Mouse (Mus musculus) hindbrain, embryonic 13.5 days (tissue): ENCODE measurements around the gene Fuom. TPM values are rescaled to one million over a fixed set of nuclear protein-coding genes. Genes with fewer than 3 reads are reported as not detected.
"Not testable (repeated sequence)": the region's sequence is repeated elsewhere in the genome, so short reads cannot be mapped to it uniquely, and the experiment has no call there.

Source experiments
- ATAC-seq: fragments of 200-750 bp; cut with Nextera tagmentation; 2 replicates; pipeline ENCODE4 v1.8.0; 2017; ENCODE audit warnings: moderate TSS enrichment; ENCODE audit not compliant: low FRiP score
- H3K27ac ChIP-seq: fragments of 300-500 bp; sonication (generic); 2 replicates; pipeline ENCODE4 v1.5.1; 2015; ENCODE audit warnings: inconsistent platforms, mild to moderate bottlenecking, moderate library complexity
- H3K27me3 ChIP-seq: fragments of 300-500 bp; sonication (generic); 2 replicates; pipeline ENCODE4 v1.6.1; 2015; ENCODE audit warnings: mild to moderate bottlenecking, inconsistent platforms
- H3K36me3 ChIP-seq: fragments of 300-500 bp; sonication (generic); 2 replicates; pipeline ENCODE4 v1.6.1; 2015; ENCODE audit warnings: mild to moderate bottlenecking, inconsistent platforms
- H3K4me1 ChIP-seq: fragments of 300-500 bp; sonication (generic); replicated peaks from 2 replicates; pipeline ENCODE4 v1.6.1; 2015; ENCODE audit warnings: inconsistent platforms
- H3K4me2 ChIP-seq: fragments of 300-500 bp; sonication (generic); 2 replicates; pipeline ENCODE4 v1.6.1; 2015; ENCODE audit warnings: inconsistent platforms, mild to moderate bottlenecking, moderate library complexity
- H3K4me3 ChIP-seq: fragments of 300-500 bp; sonication (generic); 2 replicates; pipeline ENCODE4 v1.5.1; 2015; ENCODE audit warnings: mild to moderate bottlenecking, inconsistent platforms
- H3K9ac ChIP-seq: fragments of 300-500 bp; sonication (generic); 2 replicates; pipeline ENCODE4 v1.6.1; 2015; ENCODE audit warnings: mild to moderate bottlenecking, inconsistent platforms
- H3K9me3 ChIP-seq: fragments of 300-500 bp; sonication (generic); 2 replicates; pipeline ENCODE4 v1.6.1; 2016; ENCODE audit warnings: inconsistent platforms
- WGBS: fragments of 180-500 bp; shearing (Covaris S2); methylation state at CpG from one replicate; pipeline ENCODE4 v1.1.7; 2015; 5-methylcytosine and 5-hydroxymethylcytosine counted together
- polyA plus RNA-seq: library from polyadenylated mRNA; unstranded; fragments of >200 nt; fragmentation: Nextera tagmentation; extraction: Ambion mirVana; gene quantifications from 2 replicates; pipeline ENCODE4 v1.2.1, GENCODE M21; 2015

The Fuom gene
- 27.9 and 30.4 TPM in 2 replicates for polyA plus RNA-seq

DNA sequence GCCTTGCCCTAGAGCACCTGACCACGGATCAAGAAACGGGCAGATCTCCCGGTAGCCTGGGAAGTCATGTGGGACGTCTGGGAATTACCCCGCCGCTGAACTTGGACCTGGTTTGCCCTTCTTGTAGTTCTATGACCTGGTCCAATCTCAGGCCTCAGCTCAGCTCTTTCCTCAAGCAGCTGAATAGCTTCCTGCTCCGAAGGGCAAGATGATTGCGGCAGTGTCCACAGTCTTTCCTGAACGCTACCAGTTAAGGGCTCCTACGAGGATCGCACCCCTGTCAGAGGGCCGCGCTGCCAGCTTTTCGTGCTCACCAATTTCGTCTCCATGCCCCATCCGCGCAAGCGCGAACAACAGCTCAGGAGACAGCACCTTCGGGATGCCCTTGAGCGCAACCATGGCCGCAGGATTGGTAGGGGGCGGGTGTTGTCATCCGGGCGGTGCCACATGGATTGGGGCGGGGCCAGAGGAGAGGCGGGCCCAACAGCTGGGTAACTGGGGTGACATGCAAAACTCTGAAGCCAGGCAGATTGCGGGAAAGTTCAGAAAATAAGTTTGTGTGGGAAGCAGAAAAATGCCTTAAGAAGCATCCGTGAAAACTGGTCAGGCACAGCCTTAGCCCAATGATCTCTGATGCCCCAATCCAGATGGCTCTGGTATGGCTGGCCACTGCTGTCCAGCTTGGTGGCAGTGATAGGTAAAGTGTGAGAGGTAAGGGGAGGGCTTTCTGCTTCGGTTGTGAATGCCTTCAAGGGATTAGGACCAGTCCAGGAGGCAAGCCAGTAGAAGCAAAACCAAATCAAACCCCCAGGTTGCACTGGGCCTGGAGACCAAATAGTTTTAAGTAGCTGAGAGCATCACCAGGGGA, at the start of gene Fuom:
Fuom (minus strand) TSS at position 449 of the 868 bp plus-strand sequence.
- Histone ChIP-seq H3K36me3 (peaks cover 24% of the 10 kb centered on the region), H3K27ac (peak within 1 kb of the TSS; percentile 27; the same call in 1 of the 2 replicates), H3K4me2 (peak within 1 kb of the TSS; percentile 67), H3K9ac (peak within 1 kb of the TSS; percentile 73), H3K9me3 (no peaks in the 10 kb centered on the region), H3K4me3 (peak within 1 kb of the TSS; percentile 41), H3K27me3 (no peaks in the 10 kb centered on the region; the same call in 1 of the 2 replicates), H3K4me1 (peaks cover 20% of the 10 kb centered on the region)
- peak; percentile 91 for ATAC-seq
- WGBS = 2% methylated on average over 30 of the region's 30 CpGs

DNA sequence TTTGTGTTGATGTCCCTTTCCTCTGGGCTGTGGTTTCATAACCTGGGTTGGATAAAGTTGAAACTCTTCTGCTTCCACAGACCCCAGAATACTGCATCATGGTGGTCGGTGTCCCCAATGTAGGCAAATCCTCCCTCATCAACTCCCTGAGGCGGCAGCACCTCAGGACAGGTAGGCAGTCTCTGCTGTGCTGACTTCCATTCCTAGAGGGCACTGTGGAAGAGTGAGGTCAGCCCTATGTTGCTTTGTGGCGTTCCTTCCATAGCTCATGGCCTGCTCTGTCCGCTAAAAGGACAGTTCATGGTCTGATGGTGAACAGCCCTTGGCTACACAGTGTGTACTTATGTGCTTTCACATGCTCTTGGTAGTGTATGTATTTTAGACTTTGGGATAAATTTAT, 42.3 kb upstream of the Fuom start:
- peaks cover 17% of the 10 kb centered on the region for H3K36me3 ChIP-seq
- ATAC-seq = no peak
- no peak overlapping the region for H3K27ac ChIP-seq
- H3K9ac ChIP-seq = no peak overlapping the region
- H3K4me1 ChIP-seq = no peaks in the 10 kb centered on the region
- H3K27me3 ChIP-seq = no peaks in the 10 kb centered on the region
- H3K9me3 ChIP-seq = no peaks in the 10 kb centered on the region
- WGBS = 88% methylated on average over 4 of the region's 4 CpGs
- no peak overlapping the region for H3K4me3 ChIP-seq
- H3K4me2 ChIP-seq = no peak overlapping the region

DNA sequence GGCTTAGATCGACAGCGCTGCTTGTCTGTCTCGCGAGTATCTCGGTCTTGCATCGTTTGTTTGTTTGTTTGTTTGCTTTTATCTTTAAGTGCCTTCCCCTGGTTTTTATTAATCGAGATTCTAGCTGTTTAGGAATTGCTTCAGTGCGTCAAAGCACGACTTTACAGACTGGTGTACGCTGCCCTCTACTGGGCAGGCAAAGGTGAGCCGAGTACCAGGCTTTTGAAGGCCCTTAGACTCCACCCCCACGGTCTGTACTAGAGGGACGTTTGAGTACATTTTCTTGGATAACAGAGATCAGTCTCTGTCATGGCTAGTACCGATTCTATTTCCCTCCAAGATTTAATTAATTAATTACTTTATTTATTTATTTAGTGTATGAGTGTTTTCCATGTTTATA, 39.1 kb upstream of the Fuom start:
- H3K27me3 ChIP-seq = no peaks in the 10 kb centered on the region
- WGBS = 7% methylated on average over 14 of the region's 14 CpGs
- H3K9ac ChIP-seq = no peak overlapping the region
- no peaks in the 10 kb centered on the region for H3K9me3 ChIP-seq
- no peak overlapping the region for H3K27ac ChIP-seq
- H3K36me3 ChIP-seq = peaks cover 10% of the 10 kb centered on the region
- H3K4me3 ChIP-seq = no peak overlapping the region
- peaks cover 10% of the 10 kb centered on the region for H3K4me1 ChIP-seq
- ATAC-seq = no peak
- H3K4me2 ChIP-seq = no peak overlapping the region

GRCm38 (mm10) chr7:140138021-140138310, 35.7 kb upstream of the Fuom start:
- peaks cover 10% of the 10 kb centered on the region for H3K4me1 ChIP-seq
- no peaks in the 10 kb centered on the region for H3K9me3 ChIP-seq
- H3K4me3 ChIP-seq = peak overlapping the region; percentile 78
- peak overlapping the region; percentile 88 for H3K27ac ChIP-seq
- no peak for ATAC-seq
- H3K36me3 ChIP-seq = no peaks in the 10 kb centered on the region; the same call in 1 of the 2 replicates
- WGBS = 1% methylated on average over 8 of the region's 8 CpGs
- no peaks in the 10 kb centered on the region for H3K27me3 ChIP-seq
- H3K9ac ChIP-seq = peak overlapping the region; percentile 87
- H3K4me2 ChIP-seq = peak overlapping the region; percentile 79

GRCm38 (mm10) chr7:140137135-140138020, 35.1 kb upstream of the Fuom start, which contains the start of gene Mtg1:
Gene Mtg1, plus strand, starts transcription at chr7:140137564.
- Histone ChIP-seq H3K4me3 (peak within 1 kb of the TSS; percentile 78), H3K27ac (peak within 1 kb of the TSS; percentile 88), H3K36me3 (no peaks in the 10 kb centered on the region; the same call in 1 of the 2 replicates), H3K9ac (peak within 1 kb of the TSS; percentile 87), H3K27me3 (no peaks in the 10 kb centered on the region), H3K4me2 (peak within 1 kb of the TSS; percentile 79), H3K4me1 (peaks cover 10% of the 10 kb centered on the region), H3K9me3 (no peaks in the 10 kb centered on the region)
- 1% methylated on average over 39 of the region's 39 CpGs for WGBS
- peak; percentile 98 for ATAC-seq

- no peaks in the 10 kb centered on the region for H3K27me3 ChIP-seq
- H3K4me1 ChIP-seq = peaks cover 10% of the 10 kb centered on the region
- H3K27ac ChIP-seq = no peak overlapping the region
- no peaks in the 10 kb centered on the region for H3K9me3 ChIP-seq
- H3K4me2 ChIP-seq = no peak overlapping the region
- peaks cover 3% of the 10 kb centered on the region; the same call in 1 of the 2 replicates for H3K36me3 ChIP-seq
- no peak for ATAC-seq
- no peak overlapping the region for H3K4me3 ChIP-seq
- H3K9ac ChIP-seq = no peak overlapping the region
- WGBS = 94% methylated on average over 5 of the region's 5 CpGs
Measured at GRCm38 (mm10) chr7:140135106-140135770, 33.0 kb upstream of the Fuom start.

GRCm38 (mm10) chr7:140134033-140134432, 31.8 kb upstream of the Fuom start:
- 94% methylated on average over 7 of the region's 7 CpGs for WGBS
- not testable (repeated sequence) for ATAC-seq

DNA sequence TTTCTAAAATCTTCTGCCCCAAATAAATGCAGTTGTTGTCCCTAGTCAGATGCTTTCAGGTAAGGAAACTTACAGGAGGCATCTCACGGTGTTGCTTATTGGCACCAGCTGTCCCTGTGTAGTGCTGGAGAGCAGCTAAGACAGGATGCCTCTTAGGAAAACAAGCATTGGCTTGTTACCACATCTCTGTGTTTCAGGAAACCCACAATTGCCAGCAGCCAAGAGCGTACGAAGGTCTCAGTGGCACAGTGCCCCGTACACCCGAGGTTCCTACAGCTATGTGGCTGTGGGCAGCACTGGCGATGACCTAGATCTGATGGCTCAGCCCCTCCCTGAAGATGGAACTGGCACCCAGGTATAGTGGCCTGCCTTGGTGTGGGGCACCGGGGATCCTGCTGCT, 29.9 kb upstream of the Fuom start:
- H3K9me3 ChIP-seq, ATAC-seq, H3K27ac ChIP-seq: not testable (repeated sequence)

More at GRCm38 (mm10) chr7:140134033-140134432, 31.8 kb upstream of the Fuom start:
- peaks cover 10% of the 10 kb centered on the region; the same call in 1 of the 2 replicates for H3K36me3 ChIP-seq
- H3K9me3 ChIP-seq, H3K4me3 ChIP-seq, H3K27me3 ChIP-seq, H3K4me2 ChIP-seq, H3K27ac ChIP-seq, H3K9ac ChIP-seq, H3K4me1 ChIP-seq: not testable (repeated sequence)

GRCm38 (mm10) chr7:140127911-140128310, 25.7 kb upstream of the Fuom start:
- no peak overlapping the region for H3K4me3 ChIP-seq
- H3K9me3 ChIP-seq = no peaks in the 10 kb centered on the region
- H3K4me1 ChIP-seq = peaks cover 15% of the 10 kb centered on the region
- no peak overlapping the region for H3K27ac ChIP-seq
- H3K36me3 ChIP-seq = peaks cover 10% of the 10 kb centered on the region; the same call in 1 of the 2 replicates
- WGBS = 90% methylated on average over 2 of the region's 2 CpGs
- ATAC-seq = no peak
- no peak overlapping the region for H3K9ac ChIP-seq
- H3K27me3 ChIP-seq = no peaks in the 10 kb centered on the region
- no peak overlapping the region for H3K4me2 ChIP-seq

More for the DNA sequence above, 29.9 kb upstream of the Fuom start:
- H3K4me1 ChIP-seq, H3K27me3 ChIP-seq, H3K4me2 ChIP-seq, H3K4me3 ChIP-seq, H3K9ac ChIP-seq: not testable (repeated sequence)
- 91% methylated on average over 7 of the region's 7 CpGs for WGBS
- peaks cover 10% of the 10 kb centered on the region; the same call in 1 of the 2 replicates for H3K36me3 ChIP-seq

- 90% methylated on average over 3 of the region's 3 CpGs for WGBS
- Histone ChIP-seq H3K27me3 (no peaks in the 10 kb centered on the region), H3K9ac (no peak overlapping the region), H3K4me1 (peaks cover 15% of the 10 kb centered on the region), H3K27ac (no peak overlapping the region), H3K4me2 (0 out of 2 replicates have a peak overlapping the region, but pooled peaks have one; percentile 1), H3K36me3 (peaks cover 10% of the 10 kb centered on the region; the same call in 1 of the 2 replicates), H3K4me3 (no peak overlapping the region), H3K9me3 (no peaks in the 10 kb centered on the region)
- no peak for ATAC-seq
Measured at GRCm38 (mm10) chr7:140126934-140127333, 24.7 kb upstream of the Fuom start.

- H3K27ac ChIP-seq = no peak overlapping the region
- peak overlapping the region; percentile 81 for H3K9ac ChIP-seq
- ATAC-seq = peak; percentile 25; the same call in 1 of the 2 replicates
- H3K4me1 ChIP-seq = peaks cover 15% of the 10 kb centered on the region
- no peaks in the 10 kb centered on the region for H3K27me3 ChIP-seq
- H3K9me3 ChIP-seq = no peaks in the 10 kb centered on the region
- peak overlapping the region; percentile 80 for H3K4me2 ChIP-seq
- H3K36me3 ChIP-seq = peaks cover 10% of the 10 kb centered on the region; the same call in 1 of the 2 replicates
- H3K4me3 ChIP-seq = peak overlapping the region; percentile 75
- WGBS = 14% methylated on average over 5 of the region's 5 CpGs
Measured at GRCm38 (mm10) chr7:140126022-140126350, 23.7 kb upstream of the Fuom start.
